Mouse (Mus musculus): ENCODE results near the gene Lsm3. TPM values are rescaled to one million over a fixed set of nuclear protein-coding genes. Genes with fewer than 3 reads are reported as not detected.

Lsm3 gene
- polyA plus RNA-seq, 1 experiment from 2014 or later, result 292 TPM

DNA sequence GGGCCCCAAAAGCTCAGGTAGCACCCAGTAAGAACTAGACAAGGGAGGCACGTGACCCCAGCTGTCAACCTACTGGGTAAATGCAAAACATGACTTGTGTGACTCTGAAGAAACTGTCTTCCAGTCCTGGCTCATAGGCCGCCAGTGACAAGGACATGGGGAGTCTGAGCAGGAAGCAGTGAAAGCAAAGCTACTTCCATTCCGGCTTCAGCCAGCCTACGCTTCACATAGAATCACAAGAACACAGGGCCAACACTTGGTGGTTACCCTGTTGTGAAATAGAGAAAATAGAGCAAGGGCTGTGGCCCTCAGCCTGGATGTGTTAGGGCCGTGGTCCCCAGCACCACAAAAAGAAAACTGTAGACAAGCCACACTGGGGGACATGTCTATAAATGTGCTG lies 7.1 kb downstream of the Lsm3 start:
- WGBS, result 91% methylated on average over 5 of the region's 5 CpGs
- Histone ChIP-seq H3K4me1 (ENCODE audit: control insufficient read depth, insufficient read depth, low read length) (no peaks in the 10 kb centered on the region), H3K9ac (ENCODE audit: low read length) (no peak overlapping the region), H3K27ac (ENCODE audit: low read depth, low read length) (no peak overlapping the region), H3K4me2 (ENCODE audit: low read depth) (no peak overlapping the region), H3K27me3 (ENCODE audit: control insufficient read depth, insufficient read depth, low read length) (no peaks in the 10 kb centered on the region), H3K4me3 (ENCODE audit: low read depth, low read length) (no peak overlapping the region), H3K36me3 (ENCODE audit: control insufficient read depth, insufficient read depth, low read length) (peaks cover 14% of the 10 kb centered on the region), H3K9me3 (ENCODE audit: control insufficient read depth, low read length) (no peaks in the 10 kb centered on the region)
- ATAC-seq (ENCODE audit: insufficient read depth, low FRiP score, low TSS enrichment), result no peak
- no peak for DNase-seq (ENCODE audit: low spot score)

DNA sequence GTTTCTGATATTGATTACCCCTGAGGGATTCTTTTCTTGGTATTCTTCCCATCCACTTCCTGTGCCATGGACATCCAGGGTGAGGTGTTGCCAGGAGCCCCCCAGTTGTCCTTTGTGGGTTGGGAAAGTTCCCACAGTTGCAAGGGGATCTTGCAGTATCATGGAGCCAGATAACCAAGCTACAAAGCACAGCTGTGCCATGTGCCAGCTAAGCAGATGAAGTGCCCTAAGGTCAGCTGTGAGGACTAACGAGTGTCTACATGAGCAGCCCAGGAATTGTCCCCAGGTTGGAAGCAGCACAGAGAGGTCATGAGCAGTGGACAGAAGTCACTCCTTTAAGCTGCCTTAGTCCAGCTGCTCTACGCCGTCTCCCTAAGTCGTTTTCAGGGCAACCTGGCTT lies 9.8 kb downstream of the Lsm3 start:
- H3K4me2 ChIP-seq (ENCODE audit: low read depth), result no peak overlapping the region
- H3K4me3 ChIP-seq (ENCODE audit: low read depth, low read length), result no peak overlapping the region
- DNase-seq (ENCODE audit: low spot score) (no peak), ATAC-seq (ENCODE audit: insufficient read depth, low FRiP score, low TSS enrichment) (no peak)
- H3K9me3 ChIP-seq (ENCODE audit: control insufficient read depth, low read length), result no peaks in the 10 kb centered on the region
- no peaks in the 10 kb centered on the region for H3K27me3 ChIP-seq (ENCODE audit: control insufficient read depth, insufficient read depth, low read length)
- no peak overlapping the region for H3K9ac ChIP-seq (ENCODE audit: low read length)
- WGBS, result 88% methylated on average over 4 of the region's 4 CpGs
- H3K27ac ChIP-seq (ENCODE audit: low read depth, low read length), result no peak overlapping the region
- H3K4me1 ChIP-seq (ENCODE audit: control insufficient read depth, insufficient read depth, low read length), result no peaks in the 10 kb centered on the region
- H3K36me3 ChIP-seq (ENCODE audit: control insufficient read depth, insufficient read depth, low read length), result peaks cover 10% of the 10 kb centered on the region

DNA sequence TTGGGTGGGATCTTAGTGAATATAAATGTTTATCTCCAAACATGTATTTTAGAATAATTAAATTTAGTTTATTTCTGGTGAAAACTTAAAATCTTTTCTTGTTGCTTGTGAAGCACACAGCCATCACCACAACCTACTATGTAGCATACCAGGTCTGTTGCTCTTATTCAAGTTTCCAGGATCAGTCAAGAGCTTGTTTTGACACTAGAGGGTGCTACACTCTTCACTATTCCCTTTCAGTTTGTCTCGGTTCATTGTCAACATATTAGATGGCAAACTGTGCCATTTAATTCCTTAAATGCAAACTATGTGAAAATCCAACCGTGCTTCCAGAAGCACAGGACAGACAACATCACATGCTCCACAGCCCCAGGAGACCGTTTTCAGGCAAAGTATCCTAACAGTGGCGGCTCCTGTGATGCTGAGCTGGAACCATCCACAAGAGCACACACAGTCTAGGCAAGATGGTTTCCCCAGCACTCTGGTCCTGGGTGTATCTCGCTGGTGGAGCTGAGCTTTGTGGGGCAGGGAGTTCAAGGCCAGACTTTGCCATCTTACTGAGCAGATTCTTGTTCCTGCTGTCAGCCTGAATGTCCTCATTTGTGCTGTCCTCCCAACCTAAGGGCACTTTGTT lies 11.6 kb downstream of the Lsm3 start:
- H3K9me3 ChIP-seq (ENCODE audit: control insufficient read depth, low read length), result no peaks in the 10 kb centered on the region
- ATAC-seq (ENCODE audit: insufficient read depth, low FRiP score, low TSS enrichment) (no peak), DNase-seq (ENCODE audit: low spot score) (peak; percentile 24)
- H3K36me3 ChIP-seq (ENCODE audit: control insufficient read depth, insufficient read depth, low read length), result peaks cover 4% of the 10 kb centered on the region
- H3K27me3 ChIP-seq (ENCODE audit: control insufficient read depth, insufficient read depth, low read length), result no peaks in the 10 kb centered on the region
- no peak overlapping the region for H3K4me3 ChIP-seq (ENCODE audit: low read depth, low read length)
- whole genome bisulfite sequencing, result 67% methylated on average over 5 of the region's 5 CpGs
- no peak overlapping the region for H3K4me2 ChIP-seq (ENCODE audit: low read depth)
- H3K9ac ChIP-seq (ENCODE audit: low read length), result no peak overlapping the region
- H3K27ac ChIP-seq (ENCODE audit: low read depth, low read length), result no peak overlapping the region
- no peaks in the 10 kb centered on the region for H3K4me1 ChIP-seq (ENCODE audit: control insufficient read depth, insufficient read depth, low read length)

DNA sequence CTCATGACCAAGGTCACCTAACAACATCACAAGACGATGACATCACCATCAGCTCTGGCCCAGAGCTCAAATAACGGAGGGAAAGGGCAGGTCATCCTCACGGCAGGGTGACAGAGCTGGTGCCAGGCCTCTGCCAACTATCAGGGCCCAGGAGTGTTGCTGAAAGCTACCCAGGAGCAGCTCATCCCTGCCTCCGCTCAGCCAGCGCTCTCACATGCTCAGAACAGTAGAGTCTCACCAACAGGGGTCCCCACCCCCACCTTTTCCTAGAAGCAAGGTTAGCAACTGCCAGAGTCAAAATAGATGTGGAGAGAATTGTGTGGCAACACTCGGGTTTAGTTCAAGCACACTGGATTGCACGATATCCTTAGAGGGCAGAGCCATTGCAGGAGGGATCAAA lies 12.5 kb downstream of the Lsm3 start:
- no peak for DNase-seq (ENCODE audit: low spot score)
- H3K4me3 ChIP-seq (ENCODE audit: low read depth, low read length), result no peak overlapping the region
- H3K36me3 ChIP-seq (ENCODE audit: control insufficient read depth, insufficient read depth, low read length), result no peaks in the 10 kb centered on the region
- H3K27ac ChIP-seq (ENCODE audit: low read depth, low read length), result no peak overlapping the region
- H3K9ac ChIP-seq (ENCODE audit: low read length), result no peak overlapping the region
- no peak overlapping the region for H3K4me2 ChIP-seq (ENCODE audit: low read depth)
- no peaks in the 10 kb centered on the region for H3K9me3 ChIP-seq (ENCODE audit: control insufficient read depth, low read length)
- no peaks in the 10 kb centered on the region for H3K27me3 ChIP-seq (ENCODE audit: control insufficient read depth, insufficient read depth, low read length)
- H3K4me1 ChIP-seq (ENCODE audit: control insufficient read depth, insufficient read depth, low read length), result no peaks in the 10 kb centered on the region
- no peak for ATAC-seq (ENCODE audit: insufficient read depth, low FRiP score, low TSS enrichment)
- WGBS, result 88% methylated on average over 7 of the region's 7 CpGs

DNA sequence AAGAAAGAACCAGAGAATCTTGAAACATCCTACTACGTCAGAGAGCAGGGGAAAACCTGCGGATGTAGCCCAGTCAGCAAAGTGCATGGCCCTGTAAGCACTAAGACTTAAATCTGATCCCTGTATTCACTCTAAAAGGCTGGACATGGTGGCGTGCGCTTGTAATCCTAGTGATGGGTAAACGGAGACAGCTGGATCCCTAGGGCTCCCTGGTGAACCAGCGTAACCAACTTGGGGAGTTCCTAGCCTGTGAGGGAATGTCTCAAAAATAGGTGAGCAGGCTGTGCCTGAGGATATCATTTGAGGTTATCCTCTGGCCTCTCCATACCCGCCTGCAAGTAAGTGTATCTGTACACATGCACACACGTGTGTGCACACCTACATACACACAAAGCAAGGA lies 14.9 kb downstream of the Lsm3 start:
- no peak overlapping the region for H3K4me3 ChIP-seq (ENCODE audit: low read depth, low read length)
- no peaks in the 10 kb centered on the region for H3K9me3 ChIP-seq (ENCODE audit: control insufficient read depth, low read length)
- no peak overlapping the region for H3K27ac ChIP-seq (ENCODE audit: low read depth, low read length)
- H3K27me3 ChIP-seq (ENCODE audit: control insufficient read depth, insufficient read depth, low read length), result no peaks in the 10 kb centered on the region
- H3K9ac ChIP-seq (ENCODE audit: low read length), result no peak overlapping the region
- no peak overlapping the region for H3K4me2 ChIP-seq (ENCODE audit: low read depth)
- ATAC-seq (ENCODE audit: insufficient read depth, low FRiP score, low TSS enrichment), result no peak
- no peak for DNase-seq (ENCODE audit: low spot score)
- no peaks in the 10 kb centered on the region for H3K4me1 ChIP-seq (ENCODE audit: control insufficient read depth, insufficient read depth, low read length)
- no peaks in the 10 kb centered on the region for H3K36me3 ChIP-seq (ENCODE audit: control insufficient read depth, insufficient read depth, low read length)
- 92% methylated on average over 8 of the region's 8 CpGs for WGBS

DNA sequence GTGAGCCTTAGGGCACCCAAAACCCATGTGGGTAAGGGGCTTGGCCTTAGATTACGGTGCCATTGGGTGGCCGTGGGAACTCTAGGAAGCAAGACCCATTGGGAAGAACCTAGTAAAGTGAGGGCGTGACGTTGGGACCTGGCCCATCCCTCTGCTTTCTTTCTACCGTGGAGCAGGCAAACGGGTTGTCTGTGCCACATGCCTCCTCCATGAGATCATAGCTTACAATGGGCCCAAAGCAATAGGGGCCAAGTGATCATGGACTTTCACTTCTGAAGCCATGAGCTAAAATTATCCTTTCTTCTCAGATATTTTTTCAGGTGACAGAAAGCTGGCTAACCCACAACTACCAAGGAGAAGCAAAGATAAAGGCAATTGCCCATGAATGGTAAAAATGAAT lies 15.5 kb downstream of the Lsm3 start:
- no peak overlapping the region for H3K4me2 ChIP-seq (ENCODE audit: low read depth)
- no peak overlapping the region for H3K9ac ChIP-seq (ENCODE audit: low read length)
- H3K36me3 ChIP-seq (ENCODE audit: control insufficient read depth, insufficient read depth, low read length), result no peaks in the 10 kb centered on the region
- DNase-seq (ENCODE audit: low spot score) (no peak), ATAC-seq (ENCODE audit: insufficient read depth, low FRiP score, low TSS enrichment) (no peak)
- no peak overlapping the region for H3K27ac ChIP-seq (ENCODE audit: low read depth, low read length)
- WGBS, result 87% methylated on average over 6 of the region's 6 CpGs
- H3K27me3 ChIP-seq (ENCODE audit: control insufficient read depth, insufficient read depth, low read length), result no peaks in the 10 kb centered on the region
- H3K9me3 ChIP-seq (ENCODE audit: control insufficient read depth, low read length), result no peaks in the 10 kb centered on the region
- H3K4me1 ChIP-seq (ENCODE audit: control insufficient read depth, insufficient read depth, low read length), result no peaks in the 10 kb centered on the region
- no peak overlapping the region for H3K4me3 ChIP-seq (ENCODE audit: low read depth, low read length)

DNA sequence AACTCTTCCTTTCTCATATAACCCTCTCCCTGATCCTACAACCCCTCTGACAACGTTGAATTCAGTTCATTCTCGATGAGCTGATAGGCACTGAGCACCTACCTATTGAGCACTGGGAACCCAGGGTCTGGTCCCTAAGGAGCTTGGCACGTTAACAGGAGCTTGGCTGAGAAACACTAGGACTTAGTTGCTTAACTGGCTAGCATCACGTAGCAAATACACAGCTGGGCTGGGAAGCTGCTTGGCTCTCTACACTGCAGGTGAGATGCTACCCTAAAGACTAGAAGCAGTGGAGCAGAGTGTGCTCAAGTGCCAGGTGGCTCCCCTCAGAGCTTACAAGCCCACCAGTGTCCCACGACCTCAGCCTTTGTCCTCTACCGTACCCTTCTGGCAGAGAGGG lies 16.9 kb downstream of the Lsm3 start:
- no peak overlapping the region for H3K9ac ChIP-seq (ENCODE audit: low read length)
- ATAC-seq (ENCODE audit: insufficient read depth, low FRiP score, low TSS enrichment), result no peak
- H3K27ac ChIP-seq (ENCODE audit: low read depth, low read length), result no peak overlapping the region
- no peaks in the 10 kb centered on the region for H3K36me3 ChIP-seq (ENCODE audit: control insufficient read depth, insufficient read depth, low read length)
- 82% methylated on average over 6 of the region's 6 CpGs for WGBS
- no peaks in the 10 kb centered on the region for H3K4me1 ChIP-seq (ENCODE audit: control insufficient read depth, insufficient read depth, low read length)
- no peak overlapping the region for H3K4me2 ChIP-seq (ENCODE audit: low read depth)
- no peak overlapping the region for H3K4me3 ChIP-seq (ENCODE audit: low read depth, low read length)
- H3K27me3 ChIP-seq (ENCODE audit: control insufficient read depth, insufficient read depth, low read length), result no peaks in the 10 kb centered on the region
- H3K9me3 ChIP-seq (ENCODE audit: control insufficient read depth, low read length), result no peaks in the 10 kb centered on the region
- DNase-seq (ENCODE audit: low spot score), result no peak

DNA sequence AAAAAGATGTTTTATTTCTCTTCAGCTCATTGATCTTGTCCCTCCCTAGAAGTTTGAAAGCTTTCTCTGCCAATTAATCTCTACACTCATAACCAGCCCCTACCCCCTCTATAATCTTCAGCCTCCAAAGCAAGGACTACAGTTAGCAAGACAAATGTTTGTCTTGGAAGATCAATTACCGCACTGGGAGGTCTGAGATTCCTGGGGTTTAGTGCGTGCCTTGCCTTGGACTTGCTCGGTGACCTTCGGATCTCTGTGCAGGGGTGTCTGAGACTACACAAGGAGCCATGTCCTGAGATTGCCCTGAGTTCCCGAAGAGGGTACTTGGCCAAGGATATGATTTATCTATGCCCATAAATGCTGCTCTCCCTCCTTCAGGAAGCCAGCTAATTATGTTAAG lies 17.6 kb downstream of the Lsm3 start:
- H3K9ac ChIP-seq (ENCODE audit: low read length), result no peak overlapping the region
- no peak for ATAC-seq (ENCODE audit: insufficient read depth, low FRiP score, low TSS enrichment)
- no peaks in the 10 kb centered on the region for H3K36me3 ChIP-seq (ENCODE audit: control insufficient read depth, insufficient read depth, low read length)
- no peak overlapping the region for H3K4me2 ChIP-seq (ENCODE audit: low read depth)
- DNase-seq (ENCODE audit: low spot score), result no peak
- H3K4me1 ChIP-seq (ENCODE audit: control insufficient read depth, insufficient read depth, low read length), result no peaks in the 10 kb centered on the region
- no peaks in the 10 kb centered on the region for H3K27me3 ChIP-seq (ENCODE audit: control insufficient read depth, insufficient read depth, low read length)
- no peak overlapping the region for H3K27ac ChIP-seq (ENCODE audit: low read depth, low read length)
- H3K9me3 ChIP-seq (ENCODE audit: control insufficient read depth, low read length), result no peaks in the 10 kb centered on the region
- 45% methylated on average over 5 of the region's 5 CpGs for WGBS
- H3K4me3 ChIP-seq (ENCODE audit: low read depth, low read length), result no peak overlapping the region

DNA sequence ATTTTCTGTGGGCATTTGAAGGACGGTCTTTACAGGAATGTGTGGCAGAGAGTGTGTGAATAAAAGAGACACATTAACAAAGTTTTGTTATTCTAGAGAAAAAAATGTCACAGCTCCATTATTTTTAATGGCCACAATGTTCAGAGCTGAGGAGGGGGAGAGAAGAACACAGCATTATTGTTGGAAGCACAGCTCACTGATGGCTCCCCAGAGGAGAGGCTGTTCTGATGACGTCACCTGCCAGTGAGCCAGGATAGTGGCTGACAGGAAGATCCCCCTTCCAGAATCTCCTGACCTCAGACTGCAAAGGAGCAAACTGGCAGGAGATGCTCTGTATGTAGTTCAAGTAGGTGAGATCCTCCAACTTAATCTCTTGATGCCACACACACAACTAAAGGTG lies 18.0 kb downstream of the Lsm3 start:
- H3K9ac ChIP-seq (ENCODE audit: low read length), result no peak overlapping the region
- ATAC-seq (ENCODE audit: insufficient read depth, low FRiP score, low TSS enrichment) (no peak), DNase-seq (ENCODE audit: low spot score) (no peak)
- 45% methylated on average over 2 of the region's 2 CpGs for WGBS
- H3K27me3 ChIP-seq (ENCODE audit: control insufficient read depth, insufficient read depth, low read length), result no peaks in the 10 kb centered on the region
- H3K4me2 ChIP-seq (ENCODE audit: low read depth), result no peak overlapping the region
- no peaks in the 10 kb centered on the region for H3K4me1 ChIP-seq (ENCODE audit: control insufficient read depth, insufficient read depth, low read length)
- H3K36me3 ChIP-seq (ENCODE audit: control insufficient read depth, insufficient read depth, low read length), result no peaks in the 10 kb centered on the region
- no peak overlapping the region for H3K27ac ChIP-seq (ENCODE audit: low read depth, low read length)
- H3K9me3 ChIP-seq (ENCODE audit: control insufficient read depth, low read length), result no peaks in the 10 kb centered on the region
- no peak overlapping the region for H3K4me3 ChIP-seq (ENCODE audit: low read depth, low read length)

All from neural tube, embryonic 11.5 days (tissue).